ENCODE assay signal across 18 mouse cellular contexts in the genomic region with DNA sequence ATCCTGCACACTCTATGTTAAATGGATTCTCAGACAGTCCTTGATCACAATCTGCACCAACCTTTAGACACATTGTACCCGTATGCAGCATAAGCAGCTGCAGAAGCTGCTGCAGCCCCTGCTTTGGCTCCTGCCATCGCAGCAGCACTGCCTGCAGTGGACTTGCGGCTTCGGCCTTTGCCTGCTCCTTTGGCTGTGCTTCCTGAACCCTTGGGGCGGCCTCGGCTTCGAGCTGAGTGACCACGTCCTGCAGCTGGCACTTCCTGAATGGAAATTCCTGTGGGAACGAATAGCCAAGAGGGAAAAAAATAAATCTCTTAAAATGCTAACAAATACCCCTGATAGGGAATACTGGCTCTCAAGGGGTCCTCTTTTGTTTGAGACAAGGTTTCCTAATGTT. TPM values are rescaled to one million over a fixed set of nuclear protein-coding genes. Genes with fewer than 3 reads are reported as not detected.
DNase-seq lines count a peak whose midpoint lies in the region; ATAC-seq and TF ChIP-seq lines count a peak whose summit lies in the region.
"Had no signal": no experiment of that assay in that cellular context is flagged by ENCODE, and none has a peak within 500 bp of the region (broad histone marks: within the 10 kb centered on the region; RNA-seq: fewer than 3 reads in every experiment).

No protein-coding gene starts in this region.

- H3K4me3 ChIP-seq in kidney, embryonic 14.5 days (ENCODE audit: low read length) = no peak overlapping the region
- H3K4me3 ChIP-seq in lung, adult 2 months (replicated peaks; ENCODE audit: extremely low read depth, low read depth, low read length) = no peak overlapping the region
- H3K4me3 ChIP-seq in hindbrain, embryonic 12.5 days = no peak overlapping the region
- H3K4me3 ChIP-seq: forebrain, embryonic 10.5 days; limb, embryonic 15.5 days; neural tube, embryonic 15.5 days; stomach, embryonic 15.5 days had no signal

- H3K27me3 ChIP-seq in kidney, embryonic 14.5 days (ENCODE audit: control insufficient read depth, insufficient read depth, low read length) = no peaks in the 10 kb centered on the region
- H3K27me3 ChIP-seq in hindbrain, embryonic 12.5 days = no peaks in the 10 kb centered on the region
- H3K27me3 ChIP-seq: limb, embryonic 15.5 days; neural tube, embryonic 15.5 days; stomach, embryonic 15.5 days had no signal

- no peaks in the 10 kb centered on the region for H3K9me3 ChIP-seq in kidney, embryonic 14.5 days (ENCODE audit: control insufficient read depth, low read length)
- H3K9me3 ChIP-seq in hindbrain, embryonic 12.5 days (replicated peaks) = no peaks in the 10 kb centered on the region
- H3K9me3 ChIP-seq: forebrain, embryonic 10.5 days; limb, embryonic 15.5 days; neural tube, embryonic 15.5 days; stomach, embryonic 15.5 days had no signal

- 0 out of 2 replicates have a peak, but pooled peaks have one; percentile 25 for TF ChIP-seq POLR2A in lung, adult 2 months (IDR thresholded peaks at IDR 0.05; ENCODE audit: borderline replicate concordance, extremely low read depth, low read depth, low read length)

- H3K4me1 ChIP-seq in kidney, embryonic 14.5 days (ENCODE audit: control insufficient read depth, insufficient read depth, low read length) = no peaks in the 10 kb centered on the region
- H3K4me1 ChIP-seq in lung, adult 2 months (ENCODE audit: control insufficient read depth, insufficient read depth, low read length) = peaks cover 9% of the 10 kb centered on the region
- no peaks in the 10 kb centered on the region for H3K4me1 ChIP-seq in hindbrain, embryonic 12.5 days
- H3K4me1 ChIP-seq: forebrain, embryonic 10.5 days; limb, embryonic 15.5 days; neural tube, embryonic 15.5 days; stomach, embryonic 15.5 days had no signal

- 76% methylated on average over 9 of the region's 9 CpGs for WGBS in kidney, embryonic 14.5 days
- 65% methylated on average over 9 of the region's 9 CpGs for WGBS in lung, adult 2 months
- WGBS in hindbrain, embryonic 12.5 days = 81% methylated on average over 9 of the region's 9 CpGs

- H3K9ac ChIP-seq in kidney, embryonic 14.5 days (ENCODE audit: low read depth, low read length) = no peak overlapping the region
- no peak overlapping the region for H3K9ac ChIP-seq in hindbrain, embryonic 12.5 days
- H3K9ac ChIP-seq: limb, embryonic 15.5 days; liver, postnatal 0 days; neural tube, embryonic 15.5 days; stomach, embryonic 15.5 days had no signal

- no peak for TF ChIP-seq CTCF in lung, adult 2 months (IDR thresholded peaks at IDR 0.05; ENCODE audit: insufficient read depth, low read length)

- no peak overlapping the region for H3K27ac ChIP-seq in kidney, embryonic 14.5 days (ENCODE audit: low read depth, low read length)
- no peak overlapping the region for H3K27ac ChIP-seq in hindbrain, embryonic 12.5 days
- H3K27ac ChIP-seq: forebrain, embryonic 10.5 days; limb, embryonic 15.5 days; neural tube, embryonic 15.5 days; stomach, embryonic 15.5 days had no signal

- DNase-seq in adrenal gland, postnatal 10 days = peak; percentile 54
- no peak for DNase-seq in adrenal gland, adult 18-20 months (ENCODE audit: low spot score in 2 of 2)
- DNase-seq in kidney, adult 11 months = peak; percentile 38
- peak; percentile 14 for DNase-seq in lung, adult 2 months
- peak; percentile 42 to 67 for DNase-seq in lung, postnatal 4 days
- DNase-seq in spleen, postnatal 14 days (ENCODE audit: low spot score in 2 of 2) = no peak
- DNase-seq: cerebellum, adult 2 months; gastrocnemius, postnatal 25 days; liver, postnatal 0 days; thymus, postnatal 14 days had no signal

- no peak for ATAC-seq in kidney, embryonic 14.5 days (ENCODE audit: low FRiP score, low TSS enrichment)
- ATAC-seq in hindbrain, embryonic 12.5 days (ENCODE audit: low FRiP score) = no peak
- ATAC-seq: inflammation-experienced regulatory T-cells, adult 6 months; liver, postnatal 0 days had no signal

- H3K36me3 ChIP-seq in kidney, embryonic 14.5 days (ENCODE audit: control insufficient read depth, insufficient read depth, low read length) = peaks cover 91% of the 10 kb centered on the region
- peaks cover 86% of the 10 kb centered on the region for H3K36me3 ChIP-seq in hindbrain, embryonic 12.5 days

- H3K4me2 ChIP-seq in kidney, embryonic 14.5 days (replicated peaks; ENCODE audit: low read depth, low read length) = no peak overlapping the region
- no peak overlapping the region for H3K4me2 ChIP-seq in hindbrain, embryonic 12.5 days (replicated peaks)
- H3K4me2 ChIP-seq: limb, embryonic 15.5 days; midbrain, embryonic 11.5 days; neural tube, embryonic 15.5 days; stomach, embryonic 15.5 days had no signal

RNA-seq across cellular contexts. Expression of gene Chac1, which starts 26.3 kb away (rescaled TPM):
- 1 to 10 TPM; 2.4 to 5.8 TPM for total RNA-seq in adrenal gland, postnatal 10 days (2021)
- total RNA-seq in adrenal gland, adult 18-20 months (2021) = 10 to 100 TPM in 1 of 2 experiments, 1 to 10 TPM in 1; 3.7 to 13.2 TPM
- polyA plus RNA-seq in kidney, embryonic 14.5 days (2014; fragmentation: Nextera tagmentation; extraction: Ambion mirVana) = 0.38 and 1.0 TPM in 2 replicates
- polyA plus RNA-seq in lung, adult 2 months (2012; rRNA removed) = 9.2 and 10.7 TPM in 2 replicates
- 1.9 and 2.4 TPM in 2 replicates for polyA plus RNA-seq in hindbrain, embryonic 12.5 days (2016; fragmentation: Nextera tagmentation; extraction: Ambion mirVana)
- polyA plus RNA-seq: inflammation-experienced regulatory T-cells, adult 6 months had no signal

RNA-seq across cellular contexts. Expression of gene Dll4, which starts 51.7 kb away (rescaled TPM):
- total RNA-seq in adrenal gland, postnatal 10 days (2021) = 10 to 100 TPM; 16.4 to 18.4 TPM
- total RNA-seq in adrenal gland, adult 18-20 months (2021) = 10 to 100 TPM in 1 of 2 experiments, 1 to 10 TPM in 1; 9.7 to 10.5 TPM
- 4.9 and 8.3 TPM in 2 replicates for polyA plus RNA-seq in kidney, embryonic 14.5 days (2014; fragmentation: Nextera tagmentation; extraction: Ambion mirVana)
- 114 TPM in 2 replicates for polyA plus RNA-seq in lung, adult 2 months (2012; rRNA removed)
- polyA plus RNA-seq in hindbrain, embryonic 12.5 days (2016; fragmentation: Nextera tagmentation; extraction: Ambion mirVana) = 5.6 TPM in 2 replicates
- polyA plus RNA-seq: inflammation-experienced regulatory T-cells, adult 6 months had no signal

Comparison
In these comparisons a context has a peak if more than half of its experiments do, and no peak if none do; other contexts are left out.
1. DNase-seq: peak in adrenal gland, postnatal 10 days (single experiment), kidney, adult 11 months (single experiment), lung, adult 2 months (single experiment) and lung, postnatal 4 days (2 of 2); none in adrenal gland, adult 18-20 months (0 of 2) and spleen, postnatal 14 days (0 of 2).
2. RNA of gene Dll4, which starts 51.7 kb away (polyA plus RNA-seq): 114 TPM in lung, adult 2 months; 4.9 to 8.3 TPM in kidney, embryonic 14.5 days and 5.6 TPM in hindbrain, embryonic 12.5 days; every median in the first group is over 10 times any median in the second.